Mouse (Mus musculus) erythroblast, embryonic 14.5 days (primary cell): ENCODE results near the gene Echs1. TPM values are rescaled to one million over a fixed set of nuclear protein-coding genes. Genes with fewer than 3 reads are reported as not detected.

ENCODE experiments used
- H3K27me3 ChIP-seq: 2 replicates; pipeline ENCODE4 v1.6.1; 2012; ENCODE audit warnings: inconsistent platforms; ENCODE audit not compliant: control insufficient read depth
- H3K36me3 ChIP-seq: 2 replicates; pipeline ENCODE4 v1.6.1; 2012; ENCODE audit warnings: mild to moderate bottlenecking, inconsistent platforms; ENCODE audit not compliant: control insufficient read depth
- H3K4me1 ChIP-seq: 2 replicates; pipeline ENCODE4 v1.6.1; 2012; ENCODE audit warnings: inconsistent platforms; ENCODE audit not compliant: control insufficient read depth
- H3K4me3 ChIP-seq: replicated peaks from 2 replicates; pipeline ENCODE3; 2012; ENCODE audit warnings: moderate library complexity, mild to moderate bottlenecking, inconsistent platforms
- H3K9me3 ChIP-seq: 2 replicates; pipeline ENCODE4 v1.6.1; 2012; ENCODE audit warnings: low read length, inconsistent platforms, mixed read lengths; ENCODE audit not compliant: control insufficient read depth
- GATA1 ChIP-seq: IDR thresholded peaks from 2 replicates; pipeline ENCODE4 v1.6.1; 2012; ENCODE audit warnings: low read length, inconsistent platforms, mixed read lengths
- TAL1 ChIP-seq: IDR thresholded peaks from 3 replicates; pipeline ENCODE4 v1.6.1; 2012; ENCODE audit warnings: low read length, inconsistent platforms, mixed read lengths
- polyA plus RNA-seq: library from polyadenylated mRNA; stranded (reverse); fragments of >175 nt; gene quantifications from 2 replicates; pipeline ENCODE4 v1.2.3, GENCODE M21; 2012

Echs1 gene
- polyA plus RNA-seq, 1 experiment: 0.14 TPM

- Histone ChIP-seq H3K36me3 (peaks cover 2% of the 10 kb centered on the region), H3K4me1 (peaks cover 3% of the 10 kb centered on the region; the same call in 1 of the 2 replicates), H3K27me3 (no peaks in the 10 kb centered on the region), H3K4me3 (no peak overlapping the region), H3K9me3 (no peaks in the 10 kb centered on the region)
- TF ChIP-seq TAL1 (no peak), GATA1 (no peak)
These were observed 20.2 kb downstream of the Echs1 start for GRCm38 (mm10) chr7:140096055-140096454.

DNA sequence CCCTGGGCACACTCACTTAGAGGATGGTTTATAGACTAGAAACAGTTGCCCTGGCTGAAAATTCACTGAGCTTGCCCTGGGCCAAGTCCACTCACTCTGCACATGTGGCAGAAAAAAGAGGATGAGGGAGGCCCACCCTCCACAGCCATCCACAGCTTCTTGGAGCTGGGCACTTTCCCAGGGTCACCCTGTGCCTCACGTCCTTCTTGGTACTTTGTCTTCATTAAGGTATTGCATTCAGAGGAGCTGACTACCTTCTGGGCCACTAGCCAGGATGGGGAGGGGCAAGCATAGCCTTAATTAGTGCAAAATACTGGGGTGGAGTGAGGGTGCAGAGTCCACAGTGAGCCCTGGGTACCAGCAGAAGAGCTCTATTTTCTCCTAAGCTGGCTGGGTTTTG lies 20.7 kb downstream of the Echs1 start:
- H3K36me3 ChIP-seq: peaks cover 2% of the 10 kb centered on the region; the same call in 1 of the 2 replicates
- peaks cover 2% of the 10 kb centered on the region; the same call in 1 of the 2 replicates for H3K4me1 ChIP-seq
- H3K4me3 ChIP-seq: no peak overlapping the region
- H3K9me3 ChIP-seq: no peaks in the 10 kb centered on the region
- TF ChIP-seq GATA1 (no peak), TAL1 (no peak)
- no peaks in the 10 kb centered on the region for H3K27me3 ChIP-seq

DNA sequence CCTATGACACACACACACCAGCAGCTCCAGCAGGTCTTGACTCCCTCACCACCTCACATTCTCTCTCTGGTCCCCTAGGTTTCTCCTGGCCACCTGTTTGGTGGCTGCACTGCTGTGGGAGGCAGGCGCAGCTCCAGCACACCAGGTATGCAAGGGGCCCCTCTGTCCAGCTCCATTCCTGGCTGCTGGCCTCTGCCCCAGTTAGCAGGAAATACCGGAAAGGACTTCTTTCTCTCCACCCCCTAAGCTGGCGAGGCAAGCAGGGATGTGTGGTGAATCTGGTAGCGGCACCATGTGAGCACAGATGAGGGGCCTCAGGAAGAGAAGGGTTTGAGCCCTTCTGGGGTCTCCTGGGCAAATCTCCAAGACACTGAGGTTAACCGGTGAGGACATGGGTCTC lies 21.3 kb downstream of the Echs1 start:
- Histone ChIP-seq H3K4me1 (peaks cover 2% of the 10 kb centered on the region; the same call in 1 of the 2 replicates), H3K36me3 (peaks cover 2% of the 10 kb centered on the region; the same call in 1 of the 2 replicates), H3K4me3 (no peak overlapping the region), H3K9me3 (no peaks in the 10 kb centered on the region), H3K27me3 (no peaks in the 10 kb centered on the region)
- TF ChIP-seq GATA1 (no peak), TAL1 (no peak)

- no peaks in the 10 kb centered on the region; the same call in 1 of the 2 replicates for H3K4me1 ChIP-seq
- no peak within 1 kb of the TSS for H3K4me3 ChIP-seq
- no peaks in the 10 kb centered on the region for H3K9me3 ChIP-seq
- H3K36me3 ChIP-seq: no peaks in the 10 kb centered on the region
- TF ChIP-seq TAL1 (no peak), GATA1 (no peak)
- no peaks in the 10 kb centered on the region for H3K27me3 ChIP-seq
These were observed 23.2 kb downstream of the Echs1 start, which contains the start of gene Prap1 for GRCm38 (mm10) chr7:140092924-140093528. Gene Prap1, plus strand, starts transcription at chr7:140093395.

- no peaks in the 10 kb centered on the region; the same call in 1 of the 2 replicates for H3K4me1 ChIP-seq
- no peaks in the 10 kb centered on the region for H3K27me3 ChIP-seq
- no peaks in the 10 kb centered on the region for H3K36me3 ChIP-seq
- no peak overlapping the region for H3K4me3 ChIP-seq
- no peak for TF ChIP-seq GATA1
- no peak for TF ChIP-seq TAL1
- no peaks in the 10 kb centered on the region for H3K9me3 ChIP-seq
These were observed 25.7 kb downstream of the Echs1 start for GRCm38 (mm10) chr7:140090601-140091000.

DNA sequence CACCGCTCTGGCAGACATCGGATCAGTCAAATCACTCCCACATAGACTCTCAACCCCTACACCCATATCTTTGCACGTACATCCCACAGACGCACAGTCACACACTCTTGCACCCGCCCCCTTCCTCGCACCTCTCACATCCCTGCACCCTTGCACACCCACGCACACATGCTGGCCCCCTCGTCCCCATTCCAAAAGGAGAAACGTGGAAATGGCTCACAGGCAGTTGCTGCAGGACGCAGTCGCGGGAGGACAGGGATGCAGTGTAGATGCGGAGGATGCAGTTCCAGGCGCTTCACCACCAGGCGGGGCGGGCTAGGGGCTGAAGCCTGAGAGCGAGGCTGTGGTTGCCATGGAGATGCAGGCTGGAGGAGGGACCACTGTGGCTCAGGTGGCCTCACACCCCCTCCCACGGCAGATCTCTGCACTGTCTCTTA lies 34.0 kb downstream of the Echs1 start, which contains the start of gene Caly:
Gene Caly, minus strand, starts transcription at position 307 of the 437 bp plus-strand sequence.
- Histone ChIP-seq H3K4me3 (no peak within 1 kb of the TSS), H3K4me1 (peaks cover 4% of the 10 kb centered on the region), H3K27me3 (peaks cover 39% of the 10 kb centered on the region), H3K36me3 (no peaks in the 10 kb centered on the region), H3K9me3 (no peaks in the 10 kb centered on the region)
- TF ChIP-seq GATA1 (no peak), TAL1 (no peak)

DNA sequence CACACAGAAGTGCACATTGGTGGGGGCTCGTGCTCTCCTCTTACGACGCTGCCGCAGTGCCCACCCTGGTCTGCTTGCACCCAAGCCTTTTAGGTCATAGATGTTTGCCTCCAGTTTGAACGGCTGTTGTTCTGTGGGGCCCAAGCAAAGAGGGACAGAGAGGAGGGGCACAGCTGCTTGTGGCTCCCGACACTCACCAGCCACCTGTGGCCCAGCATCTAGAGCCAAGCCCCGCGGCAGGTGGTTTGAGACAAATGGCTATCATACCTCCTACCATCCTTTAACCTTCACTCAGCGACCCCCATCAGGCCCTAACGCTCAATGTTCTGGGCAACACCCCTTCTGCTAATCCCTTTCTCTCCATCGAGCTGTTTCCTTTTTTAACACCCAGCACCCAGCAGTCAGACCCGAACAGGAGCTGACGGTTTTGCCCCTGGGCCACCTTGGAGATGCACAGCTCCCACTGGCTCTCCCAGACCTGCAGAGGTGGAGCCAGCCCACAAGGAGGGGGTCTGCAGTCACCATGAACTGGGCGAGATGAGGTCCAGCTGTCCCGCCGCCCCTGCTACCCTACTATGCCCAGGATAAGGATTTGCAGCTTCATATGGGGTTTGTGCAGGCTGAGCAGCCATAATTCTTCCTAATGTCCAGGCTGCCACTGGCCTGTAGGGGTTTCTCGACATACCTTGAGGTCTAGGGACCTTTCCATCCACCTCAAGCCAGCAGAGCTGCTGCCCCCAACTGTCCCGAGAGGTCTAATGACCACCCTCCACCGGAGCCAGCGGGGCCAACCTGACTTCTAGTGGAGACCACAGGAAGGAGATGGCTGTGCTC lies 34.7 kb downstream of the Echs1 start:
- Histone ChIP-seq H3K36me3 (no peaks in the 10 kb centered on the region), H3K4me1 (peaks cover 4% of the 10 kb centered on the region), H3K4me3 (no peak overlapping the region), H3K9me3 (no peaks in the 10 kb centered on the region), H3K27me3 (peaks cover 39% of the 10 kb centered on the region)
- no peak for TF ChIP-seq TAL1
- TF ChIP-seq GATA1: no peak

DNA sequence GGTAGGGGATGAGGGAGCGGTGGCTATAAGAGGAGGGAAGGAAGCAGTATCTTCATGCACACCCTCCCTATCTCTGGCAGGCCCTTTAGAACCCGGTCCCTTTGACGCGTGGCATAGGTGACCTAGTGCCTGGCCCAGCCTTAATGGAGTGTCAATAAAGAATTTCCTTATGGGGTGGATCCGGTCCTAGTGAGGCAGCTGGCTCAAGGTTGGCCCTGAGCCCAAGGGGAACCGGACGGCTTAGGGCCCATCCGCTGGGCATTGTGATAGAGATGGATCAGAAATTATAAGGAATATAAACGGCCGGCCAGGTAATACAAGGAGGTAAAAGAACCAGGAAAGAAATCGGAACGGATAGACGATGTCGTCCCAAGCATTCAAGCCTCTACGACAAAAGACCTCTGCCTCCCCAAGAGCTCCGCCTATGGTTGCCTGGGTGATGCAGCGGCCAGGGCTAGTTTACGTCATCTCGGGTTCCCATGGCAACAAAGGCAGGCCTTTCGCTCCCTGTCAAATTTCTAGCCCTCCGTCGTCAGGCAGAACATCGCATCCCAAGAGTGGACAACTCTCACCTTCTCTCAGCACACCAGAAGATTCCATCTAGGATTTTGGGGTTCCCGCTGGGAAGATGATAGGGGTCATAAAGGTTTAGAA lies 35.6 kb downstream of the Echs1 start:
- Histone ChIP-seq H3K36me3 (no peaks in the 10 kb centered on the region), H3K9me3 (no peaks in the 10 kb centered on the region), H3K4me3 (no peak overlapping the region), H3K4me1 (peaks cover 4% of the 10 kb centered on the region), H3K27me3 (peaks cover 39% of the 10 kb centered on the region)
- TF ChIP-seq GATA1 (no peak), TAL1 (no peak)

DNA sequence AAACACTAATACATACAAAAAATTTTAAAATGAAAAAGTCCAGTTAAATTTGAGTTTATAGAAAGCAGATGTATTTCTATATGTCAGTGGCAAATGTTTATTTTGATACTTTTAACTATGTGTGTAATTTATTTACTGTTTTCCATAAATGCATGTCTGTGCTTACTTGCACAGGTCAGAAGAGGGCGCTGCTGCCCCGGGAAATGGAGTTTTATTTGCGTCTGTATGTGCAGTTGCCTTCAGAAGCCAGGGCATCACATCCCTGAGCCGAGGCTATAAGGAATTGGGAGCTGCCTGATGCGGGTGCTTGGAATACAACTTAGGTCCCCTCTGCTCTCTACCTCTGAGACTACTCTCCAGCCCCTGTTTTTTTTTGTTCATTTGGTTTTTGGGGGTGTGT lies 37.6 kb downstream of the Echs1 start:
- TF ChIP-seq TAL1 (no peak), GATA1 (no peak)
- Histone ChIP-seq H3K27me3 (peaks cover 39% of the 10 kb centered on the region), H3K9me3 (no peaks in the 10 kb centered on the region), H3K36me3 (no peaks in the 10 kb centered on the region), H3K4me3 (no peak overlapping the region), H3K4me1 (peaks cover 4% of the 10 kb centered on the region)
